Mouse (Mus musculus): ENCODE results near the gene Rbpj.

Rbpj gene

DNA sequence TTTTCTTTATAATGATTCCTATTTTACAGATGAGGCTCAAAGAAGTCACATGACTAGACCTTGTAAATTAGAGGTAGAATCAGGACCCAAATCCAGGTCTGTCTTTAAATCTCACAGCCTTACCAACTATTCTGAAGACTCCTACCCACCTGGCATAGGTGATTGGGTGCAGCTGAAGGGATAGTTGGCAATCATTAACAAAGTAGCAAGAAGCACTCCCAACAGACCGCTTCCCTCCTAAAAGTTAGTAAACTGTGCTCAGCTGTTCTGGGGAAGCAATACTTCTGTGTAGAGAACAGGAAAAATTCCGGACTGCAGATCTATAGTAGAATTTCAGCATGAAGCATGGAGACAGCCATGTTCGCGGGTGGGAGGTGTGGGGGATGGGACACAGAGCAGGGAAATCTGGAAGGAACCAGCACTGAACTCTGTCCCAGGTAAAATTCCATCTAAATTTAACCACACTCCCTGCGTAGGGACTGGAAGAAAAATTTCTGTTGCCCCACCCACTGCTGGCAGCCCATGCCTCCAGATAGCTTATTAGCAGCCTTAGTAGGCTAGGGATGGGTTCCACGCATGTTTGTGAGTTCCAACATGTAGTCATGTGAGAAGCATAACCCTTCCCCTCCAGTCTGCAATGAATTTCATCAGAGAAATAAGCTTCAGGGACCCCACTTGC is 3.3 kb downstream of the Rbpj start:
- no peak for DNase-seq (ENCODE audit: low read depth)

DNA sequence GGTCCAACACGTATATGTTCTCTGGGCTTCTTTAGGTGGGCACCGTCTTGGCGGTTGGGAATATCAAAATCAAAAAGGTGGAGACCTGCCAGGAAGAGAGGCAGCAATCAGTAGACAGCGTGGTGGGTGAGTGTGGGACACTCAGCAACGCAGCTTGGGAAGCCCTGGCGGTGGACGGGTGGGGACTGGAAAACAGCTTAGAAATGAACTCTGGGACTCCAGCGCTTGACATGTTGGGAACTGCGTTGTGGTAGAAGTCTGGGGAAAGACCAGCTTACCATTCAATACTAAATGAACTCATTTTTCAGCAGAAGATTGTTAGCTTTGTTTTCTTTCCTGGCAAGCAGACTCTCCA is 3.8 kb downstream of the Rbpj start:
- no peak for DNase-seq (ENCODE audit: low read depth)

DNA sequence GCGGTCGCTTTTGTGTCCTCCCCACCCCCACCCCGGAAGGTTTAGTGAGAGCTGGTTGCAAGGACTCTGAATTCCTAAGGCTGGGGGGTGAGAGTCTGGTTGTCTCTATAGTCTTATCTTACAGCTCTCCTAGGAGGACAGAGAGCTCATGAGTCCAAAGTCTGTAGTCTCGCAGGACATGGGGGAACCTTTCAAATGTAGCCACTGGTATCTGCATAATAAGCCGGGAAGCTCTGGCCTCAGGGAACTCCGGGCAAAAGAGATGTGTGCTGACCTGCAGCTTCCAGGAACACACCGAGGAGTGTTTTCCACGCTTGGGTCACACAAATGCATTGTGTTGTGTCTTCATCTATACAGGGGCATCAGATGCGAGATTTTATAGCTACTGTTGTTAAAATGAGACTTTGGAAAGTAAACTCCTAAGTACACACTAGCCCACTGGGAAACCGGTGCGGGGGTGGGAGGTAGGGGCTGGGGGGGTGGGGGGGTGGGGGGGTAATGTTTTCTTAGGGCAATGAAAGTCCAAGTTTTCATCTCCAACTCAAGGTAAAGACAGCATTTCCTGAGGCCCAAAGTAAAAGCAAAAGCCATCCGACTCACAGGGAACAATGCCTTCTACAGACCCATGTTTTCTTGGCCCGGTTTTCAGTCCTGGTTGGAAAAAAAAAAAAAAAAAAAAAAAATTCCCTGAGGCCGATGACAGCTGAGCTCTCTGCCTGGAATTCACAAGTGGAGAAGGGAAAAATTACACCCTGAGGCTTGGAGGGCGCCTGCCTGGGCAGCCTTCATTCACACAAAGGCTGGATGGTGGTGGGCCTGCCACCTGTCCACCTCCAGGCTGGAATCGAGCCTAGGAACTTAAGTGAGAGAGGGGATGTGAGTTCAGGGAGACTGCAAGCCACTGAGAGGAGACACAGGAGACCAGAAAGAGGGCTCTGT is 4.5 kb downstream of the Rbpj start:
- DNase-seq (ENCODE audit: low read depth): no peak

DNA sequence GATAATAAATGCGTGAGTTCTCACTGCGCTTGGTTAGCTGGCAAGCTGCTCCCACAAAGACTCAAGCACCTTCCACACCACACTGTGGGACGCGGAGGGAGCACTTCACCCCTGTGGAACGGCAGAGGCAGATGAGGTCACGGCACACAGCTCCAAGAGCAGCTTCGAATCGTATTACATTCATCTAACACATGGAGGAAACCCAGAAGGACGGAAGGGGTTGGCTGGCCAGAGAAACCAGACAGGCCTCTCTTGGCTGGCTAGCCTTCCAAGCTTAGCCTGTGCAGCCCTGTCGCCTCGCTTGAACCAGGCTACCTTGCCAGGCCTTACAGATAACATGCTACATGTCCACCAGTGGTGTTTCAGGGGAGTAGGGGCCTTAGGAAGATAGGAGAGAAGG is 6.5 kb downstream of the Rbpj start:
- no peak for DNase-seq (ENCODE audit: low read depth)

DNA sequence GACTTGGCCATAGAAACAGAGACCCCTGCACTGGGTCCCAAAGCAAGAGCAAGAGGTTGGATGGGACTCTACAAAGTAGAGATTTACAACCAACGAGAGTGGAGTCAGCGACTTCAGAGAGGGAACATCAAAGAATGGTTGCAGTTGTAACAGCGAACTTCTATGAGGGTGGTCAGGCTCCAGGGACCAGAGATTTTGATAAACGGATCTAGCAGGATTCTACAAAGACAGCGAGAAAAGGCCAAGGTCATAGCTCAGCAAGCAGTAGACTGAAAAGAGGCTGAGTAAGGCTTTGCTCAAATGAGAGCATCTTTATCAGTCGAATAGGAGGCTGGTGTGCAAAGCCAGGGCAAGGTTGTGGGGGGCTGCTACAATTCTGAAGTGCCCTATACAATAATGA is 13.2 kb downstream of the Rbpj start:
- DNase-seq (ENCODE audit: low read depth): no peak

DNA sequence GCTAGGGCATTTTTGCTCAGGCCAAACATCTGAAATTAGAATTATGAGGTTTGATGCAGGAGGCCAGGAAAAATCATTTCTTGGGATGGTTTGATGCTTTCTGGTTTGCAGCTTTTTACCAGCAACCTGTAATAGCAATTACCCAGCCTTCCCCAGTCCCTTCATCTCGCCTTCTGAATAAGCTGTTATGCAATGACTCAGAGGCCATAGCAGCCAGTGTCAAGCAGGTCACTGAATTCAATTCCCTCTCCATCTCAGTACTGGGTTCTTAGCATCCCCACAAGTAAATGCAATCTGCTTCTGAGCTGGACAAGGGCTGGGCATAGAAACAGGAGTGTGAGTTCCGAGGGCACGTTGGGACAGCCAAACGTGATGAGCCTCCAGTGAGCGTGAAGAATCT is 13.9 kb downstream of the Rbpj start:
- DNase-seq (ENCODE audit: low read depth): no peak

DNA sequence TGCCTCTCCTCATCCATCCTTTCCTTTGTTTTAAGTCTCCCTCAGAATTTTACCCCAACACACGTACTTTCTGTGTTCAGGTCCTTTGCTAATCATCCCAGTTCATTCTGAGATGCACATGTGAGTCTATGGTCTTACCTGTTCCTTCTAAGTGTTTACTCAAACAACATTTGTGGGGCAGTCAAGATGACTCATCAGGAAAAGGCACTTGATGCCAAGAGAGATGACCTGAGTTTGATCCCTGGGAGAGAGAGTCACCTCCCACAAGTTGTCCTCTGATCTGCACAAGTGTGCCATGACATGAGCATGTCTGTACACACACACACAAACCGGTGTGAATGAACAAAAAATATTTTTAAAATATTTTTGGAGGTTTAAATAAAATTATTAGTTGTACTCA is 15.1 kb downstream of the Rbpj start:
- DNase-seq (ENCODE audit: low read depth): no peak

DNA sequence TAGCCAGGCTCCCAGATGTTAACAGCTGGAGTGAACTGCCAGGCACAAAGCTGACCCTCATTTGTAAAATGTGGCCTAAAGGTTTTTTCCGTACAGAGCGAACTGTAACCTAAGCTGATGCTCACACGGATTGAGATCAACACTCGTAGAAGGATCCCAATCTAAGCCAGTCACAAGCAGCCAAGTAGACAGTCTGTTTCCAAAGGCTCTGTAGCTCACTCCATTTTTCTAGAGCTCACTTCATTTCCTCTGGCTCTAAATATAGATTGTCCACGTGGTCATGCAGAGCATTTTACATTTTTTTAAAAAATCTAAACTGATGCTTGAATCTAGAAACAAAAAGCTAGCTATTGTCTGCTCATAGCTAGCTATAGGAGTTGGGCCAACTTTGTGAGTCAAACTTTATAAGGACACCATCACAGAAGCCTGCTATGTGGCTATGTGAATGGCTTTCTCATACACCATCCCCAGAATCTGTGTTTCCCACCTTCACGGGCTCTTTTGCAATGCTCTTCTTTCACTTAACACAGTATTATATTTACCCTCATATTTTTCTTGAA is 19.2 kb downstream of the Rbpj start:
- DNase-seq (ENCODE audit: low read depth): no peak

DNA sequence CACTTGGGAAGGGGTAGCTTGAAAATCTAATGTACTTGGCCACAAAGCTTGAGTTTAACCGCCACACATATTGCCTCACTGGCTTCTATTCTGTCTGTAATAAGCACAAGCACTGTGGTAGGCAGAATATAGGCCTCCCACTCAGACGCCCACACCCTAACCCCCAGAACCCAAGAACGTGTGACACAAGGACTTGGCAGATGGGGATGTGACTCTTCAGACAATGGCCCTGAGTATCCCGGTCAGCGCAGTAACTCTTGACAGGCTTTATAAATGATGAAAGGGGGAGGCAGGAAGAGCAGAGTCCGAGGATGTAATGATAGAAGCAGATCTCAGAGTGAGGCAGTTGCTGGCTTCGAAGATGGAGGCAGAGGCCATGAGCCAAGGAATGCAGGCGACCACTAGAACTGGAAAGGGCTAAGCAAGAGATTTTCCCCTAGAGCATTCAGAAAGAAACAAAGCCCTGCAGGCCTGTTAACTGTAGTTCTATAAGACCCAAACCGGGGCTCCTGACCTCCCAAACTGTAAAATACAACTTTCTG is 20.1 kb downstream of the Rbpj start:
- DNase-seq (ENCODE audit: low read depth): no peak

DNA sequence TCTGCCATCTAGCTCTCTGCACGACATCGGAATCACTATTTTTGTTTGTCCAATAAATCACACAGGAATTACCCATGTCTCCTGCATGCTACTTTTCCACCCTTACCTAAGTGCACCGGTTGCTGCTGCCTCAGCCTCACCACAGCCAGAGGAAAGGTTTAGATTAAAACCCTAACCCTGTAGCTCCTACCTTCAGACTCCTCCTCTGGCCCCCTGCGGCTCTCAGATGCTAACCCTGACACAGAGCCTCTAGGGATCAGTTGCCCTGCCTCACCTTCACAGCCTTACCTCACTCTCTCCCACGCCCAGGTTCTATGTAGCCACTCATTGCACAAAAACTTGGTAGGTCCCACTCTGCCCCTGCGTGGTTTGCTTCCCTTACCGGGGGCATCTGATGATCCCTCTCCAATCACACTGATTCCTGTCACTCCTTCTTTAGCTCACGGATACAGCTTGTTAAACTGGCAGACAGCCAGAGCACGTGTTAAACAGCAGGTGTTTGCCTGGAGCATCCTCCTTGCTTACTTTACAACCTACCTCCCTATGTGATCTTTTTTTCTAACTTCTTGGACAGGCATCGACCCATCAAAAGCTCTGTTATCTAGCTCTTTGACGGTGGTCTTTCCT is 21.1 kb downstream of the Rbpj start:
- DNase-seq (ENCODE audit: low read depth): no peak

DNA sequence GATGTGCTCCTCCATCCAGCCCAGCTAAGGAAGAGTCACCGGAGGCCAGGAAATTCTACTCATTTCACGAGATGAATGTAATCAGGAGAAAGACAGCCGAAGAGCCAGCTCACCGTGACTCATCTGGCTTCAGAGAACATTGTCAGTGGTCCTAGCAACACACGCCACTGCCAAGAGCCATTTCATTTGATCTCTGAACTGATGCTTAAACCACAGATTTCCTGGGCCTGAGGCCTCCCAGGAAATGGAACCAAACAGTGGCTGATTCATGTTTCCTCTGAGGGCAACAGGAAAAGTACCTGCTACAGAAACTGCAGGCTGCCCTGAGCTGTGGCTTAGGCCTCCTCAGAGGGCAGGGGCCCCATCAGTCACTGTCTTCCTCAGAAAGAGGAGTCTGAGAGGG is 24.7 kb downstream of the Rbpj start:
- DNase-seq (ENCODE audit: low read depth): peak; percentile 83

DNA sequence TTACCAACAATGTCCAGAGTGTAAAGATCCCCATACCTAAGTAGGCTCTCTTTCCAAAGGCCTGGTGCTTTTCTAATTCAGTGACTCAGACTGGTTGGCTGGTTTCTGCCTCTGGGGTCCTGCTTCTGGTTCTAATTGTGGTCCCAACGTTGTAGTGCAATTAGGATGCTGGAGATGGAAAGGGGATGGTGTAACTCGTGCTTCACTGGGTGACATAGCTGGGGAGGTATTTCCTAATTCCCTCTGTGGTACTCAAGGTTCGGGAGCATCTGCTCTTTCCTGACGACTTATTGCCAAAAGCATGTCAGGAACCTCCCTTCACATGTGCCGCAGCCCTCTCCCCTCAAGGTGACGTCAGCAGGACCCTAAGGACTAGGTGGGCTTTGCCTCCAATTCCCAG is 27.8 kb downstream of the Rbpj start:
- DNase-seq (ENCODE audit: low read depth): no peak

DNA sequence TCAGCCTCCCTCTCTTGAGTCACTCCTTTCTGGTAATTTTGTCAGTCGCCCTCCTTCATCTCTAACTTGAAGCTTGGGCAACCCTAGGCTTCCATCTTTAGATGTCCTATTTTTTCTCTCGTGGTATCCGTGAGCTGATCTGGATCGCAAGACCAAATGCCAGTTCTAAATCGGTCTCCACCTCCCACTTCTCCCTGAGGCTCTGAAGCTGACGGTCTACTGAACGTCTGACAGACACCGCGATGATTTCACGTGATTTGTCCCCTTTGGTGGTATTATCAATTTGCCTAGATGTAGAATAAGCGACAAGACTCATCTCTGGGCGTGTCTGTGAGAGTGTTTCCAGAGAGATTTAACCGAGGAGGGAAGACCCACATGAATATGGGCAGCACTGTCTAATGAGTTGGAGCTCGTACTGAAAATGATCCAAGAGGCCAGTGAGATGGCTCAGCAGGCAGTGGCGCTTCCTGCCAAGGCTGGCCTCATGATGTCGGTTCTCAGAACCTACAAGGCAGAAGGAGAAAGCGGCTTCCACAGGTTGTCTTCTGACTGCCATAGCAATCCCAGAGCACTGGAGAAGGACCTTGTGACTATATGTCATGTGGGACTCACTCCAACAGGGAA is 28.7 kb downstream of the Rbpj start:
- no peak for DNase-seq (ENCODE audit: low read depth)

DNA sequence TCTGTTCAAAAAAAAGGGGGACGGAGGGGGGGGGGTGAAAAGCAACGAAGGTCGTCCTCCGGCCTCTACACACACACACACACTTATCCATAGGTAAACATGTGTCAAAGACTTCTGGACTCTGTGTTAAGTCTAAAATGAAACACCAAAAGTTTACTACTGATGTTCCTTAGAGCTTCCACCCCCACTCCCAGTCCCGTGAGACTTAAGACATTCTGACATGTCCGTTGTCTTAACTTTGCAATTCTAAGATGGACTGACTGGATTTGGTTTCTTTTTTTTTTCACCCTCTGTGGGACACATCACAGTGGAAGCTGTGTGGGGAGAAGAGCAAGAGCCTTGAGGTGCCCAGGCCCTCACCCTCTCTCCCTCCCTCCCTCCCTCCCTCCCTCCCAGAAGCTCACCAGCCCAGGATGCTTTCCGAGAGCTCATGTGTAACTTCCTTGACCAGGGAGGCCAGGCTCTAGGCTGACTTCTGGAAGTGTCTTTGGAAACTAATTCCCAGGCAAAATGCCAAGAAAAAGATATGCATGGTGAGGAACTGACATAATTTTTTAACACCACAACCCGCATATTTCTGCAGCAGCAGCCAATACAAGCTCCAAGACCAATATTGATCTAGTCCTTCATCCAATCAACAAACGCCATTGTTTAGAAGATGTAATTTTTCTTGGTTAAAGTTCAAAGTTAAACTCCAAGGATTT is 31.0 kb downstream of the Rbpj start:
- DNase-seq (ENCODE audit: low read depth): no peak

DNA sequence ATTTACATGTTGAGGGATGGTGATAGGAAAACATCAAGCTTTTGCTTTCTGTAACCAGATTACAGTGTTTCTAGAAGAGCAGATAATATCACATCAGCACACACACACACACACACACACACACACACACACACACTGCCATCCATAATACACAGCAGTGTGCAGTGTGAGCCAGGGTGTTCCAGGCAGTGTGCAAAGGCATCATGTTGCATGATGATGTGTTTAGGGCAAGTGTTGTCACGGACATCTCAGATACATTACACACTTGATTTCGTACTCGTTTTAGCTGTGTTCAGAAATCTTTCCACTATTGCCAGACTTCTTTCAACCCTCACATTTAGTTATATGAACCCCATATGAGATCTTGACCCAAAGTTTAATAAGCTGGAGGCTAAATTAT is 33.6 kb downstream of the Rbpj start:
- no peak for DNase-seq (ENCODE audit: low read depth)

DNA sequence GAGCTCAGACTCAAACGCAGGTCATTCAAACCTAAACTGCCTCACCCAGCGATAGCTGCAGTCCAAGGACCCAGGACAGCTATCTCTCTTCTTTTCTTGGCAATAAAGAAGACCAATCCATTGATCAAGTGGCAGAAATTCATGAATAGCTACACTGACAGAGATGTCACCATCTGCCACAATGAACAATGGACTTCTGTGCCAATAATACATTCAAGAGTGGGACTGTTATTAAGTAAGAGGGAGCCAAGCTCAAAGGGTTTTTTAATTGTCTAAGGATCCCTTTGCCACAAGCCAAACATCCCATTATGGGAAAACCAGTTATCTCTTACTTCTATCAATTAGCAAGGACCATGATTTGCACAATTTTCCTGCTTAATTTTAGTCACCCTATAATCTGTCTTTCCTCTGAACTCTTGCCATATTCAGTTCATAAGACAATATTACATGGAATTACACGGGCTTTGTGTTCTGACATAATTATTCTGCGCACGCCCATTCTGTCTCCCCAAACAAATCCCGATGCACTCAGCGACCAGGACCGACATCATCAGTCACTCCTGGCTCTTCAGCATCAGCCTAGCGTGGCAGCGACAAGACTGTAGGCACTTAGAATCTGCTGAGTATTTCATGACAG is 34.7 kb downstream of the Rbpj start:
- no peak for DNase-seq (ENCODE audit: low read depth)

DNA sequence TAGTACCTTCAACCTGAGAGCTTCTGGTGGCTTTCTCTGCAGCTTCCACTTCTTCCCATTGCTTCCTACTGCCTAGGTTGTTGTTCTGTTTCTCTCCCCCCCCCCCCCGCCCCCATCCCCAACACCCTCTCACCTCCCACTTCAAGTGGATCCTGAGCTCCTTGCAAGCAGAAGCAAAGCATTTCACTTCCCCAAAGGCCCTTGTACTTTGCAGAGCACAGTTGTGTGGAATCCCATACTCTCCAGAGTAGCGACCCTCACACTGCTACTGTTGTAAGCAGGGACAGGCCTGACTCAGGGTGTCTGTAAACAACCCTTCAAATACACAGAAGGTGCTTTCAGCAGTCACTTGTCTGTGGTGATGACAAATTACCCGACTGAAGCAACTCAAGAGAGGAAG is 37.3 kb downstream of the Rbpj start:
- DNase-seq (ENCODE audit: low read depth): no peak

DNA sequence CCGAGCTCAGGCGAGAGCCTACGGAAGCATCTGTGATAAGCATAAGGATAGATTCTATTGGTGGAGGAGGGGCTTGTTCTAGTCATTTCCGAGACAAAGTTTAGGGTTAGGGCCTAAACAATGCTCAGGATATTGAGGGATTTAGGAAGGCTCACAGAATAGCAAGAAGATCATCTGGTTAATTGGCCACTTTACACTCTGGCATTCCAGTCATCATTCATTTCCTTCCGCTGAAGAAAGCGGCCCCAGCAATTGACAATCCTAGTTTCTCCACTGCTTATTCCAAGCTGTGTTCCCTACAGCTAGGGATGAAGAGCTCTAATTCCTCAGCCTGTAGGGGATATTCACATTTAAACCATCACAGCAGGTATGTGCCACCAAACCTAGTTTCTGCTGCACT is 39.8 kb downstream of the Rbpj start:
- DNase-seq (ENCODE audit: low read depth): no peak

DNA sequence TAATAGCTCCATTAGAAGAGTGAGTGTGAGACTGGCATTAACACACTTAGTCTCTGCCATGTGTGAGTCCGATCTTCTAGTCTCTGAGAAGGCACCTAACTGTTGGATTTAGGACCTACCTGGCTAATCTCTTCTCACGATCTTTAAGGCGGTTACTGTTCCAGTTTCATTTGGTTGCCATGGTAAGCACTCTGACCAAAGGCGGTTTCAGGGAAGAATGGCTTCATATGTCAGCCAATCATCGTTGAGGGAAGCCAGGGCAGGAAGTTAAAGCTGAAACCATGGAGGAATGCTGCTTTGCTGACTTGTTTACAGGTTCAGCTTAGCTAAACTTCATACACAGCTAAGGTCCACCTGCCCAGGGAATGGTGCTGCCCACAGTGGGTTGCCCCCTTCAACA is 41.4 kb downstream of the Rbpj start:
- DNase-seq (ENCODE audit: low read depth): peak; percentile 45

DNA sequence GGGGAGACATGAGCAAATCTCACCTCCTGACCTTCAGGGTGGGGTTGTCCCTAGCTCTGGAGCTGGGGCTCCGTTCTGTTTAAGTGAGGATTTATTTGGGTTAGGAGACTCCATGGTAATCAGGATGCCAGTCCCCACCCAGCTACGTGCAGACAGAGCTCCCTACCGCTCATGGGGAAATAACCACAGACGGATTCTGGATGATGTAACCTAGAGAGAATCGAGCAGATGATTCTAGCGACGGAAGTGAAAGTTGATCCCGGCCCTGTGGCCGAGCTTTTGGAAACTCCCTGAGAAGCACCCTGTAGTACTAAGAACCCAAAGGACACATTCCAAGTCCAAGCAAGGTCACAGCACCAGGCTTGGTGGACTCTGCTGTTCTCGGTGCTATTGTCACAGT is 43.5 kb downstream of the Rbpj start:
- DNase-seq (ENCODE audit: low read depth): no peak

DNA sequence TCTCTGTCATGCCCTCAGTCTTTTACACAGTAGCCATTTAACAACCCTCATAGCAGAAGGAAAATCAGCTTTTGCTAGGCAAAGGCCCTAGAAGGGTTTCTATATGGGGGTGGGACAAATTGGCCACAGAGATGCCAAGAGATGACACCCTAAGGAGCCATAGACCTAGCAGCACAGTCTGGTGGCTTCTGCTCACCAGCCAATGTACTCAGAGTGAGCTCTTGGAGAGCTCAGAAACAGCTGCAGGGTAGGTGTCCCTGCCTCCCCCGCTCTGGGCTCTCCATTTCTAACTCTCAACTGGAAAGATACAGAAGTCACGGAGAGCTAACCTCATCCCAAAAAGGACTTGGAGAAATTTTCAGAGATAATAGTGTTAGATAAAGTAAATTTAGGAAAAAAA is 44.0 kb downstream of the Rbpj start:
- DNase-seq (ENCODE audit: low read depth): no peak

Data from induced T-regulatory cell, adult 2 months (primary cell).